Mouse (Mus musculus) lung, postnatal 0 days (tissue): ENCODE results near the gene Clasrp.

Source experiments
- CTCF ChIP-seq: IDR thresholded peaks from 2 replicates; pipeline ENCODE4 v1.5.1; 2016; ENCODE audit warnings: antibody characterized with exemption, mild to moderate bottlenecking
- EP300 ChIP-seq: IDR thresholded peaks from 2 replicates; pipeline ENCODE4 v1.6.1; 2016; ENCODE audit warnings: antibody characterized with exemption, mild to moderate bottlenecking, control low read depth

- TF ChIP-seq CTCF (no peak), EP300 (no peak)
These were observed 56.8 kb downstream of the Clasrp start for GRCm38 (mm10) chr7:19547344-19547969.
